Mouse (Mus musculus) testis, adult 2 months (tissue): ENCODE measurements around the gene Sfxn5. TPM values are rescaled to one million over a fixed set of nuclear protein-coding genes. Genes with fewer than 3 reads are reported as not detected.
A peak's percentile ranks its signal among the peaks of the same experiment; 100 is the strongest.

Experiments used
- H3K27ac ChIP-seq: fragments of 200-500 bp; 2 replicates; pipeline ENCODE4 v1.5.1; 2012; ENCODE audit warnings: low read depth, low read length; ENCODE audit not compliant: control insufficient read depth, insufficient read depth
- H3K27me3 ChIP-seq: fragments of 200-500 bp; 2 replicates; pipeline ENCODE4 v1.6.1; 2012; ENCODE audit warnings: mild to moderate bottlenecking, low read length, moderate library complexity; ENCODE audit not compliant: control insufficient read depth, insufficient read depth
- H3K36me3 ChIP-seq: fragments of 200-500 bp; 2 replicates; pipeline ENCODE4 v1.6.1; 2012; ENCODE audit warnings: mild to moderate bottlenecking, low read length; ENCODE audit not compliant: control insufficient read depth, insufficient read depth
- H3K4me1 ChIP-seq: fragments of 200-500 bp; 2 replicates; pipeline ENCODE4 v1.6.1; 2012; ENCODE audit warnings: low read length; ENCODE audit not compliant: control insufficient read depth, insufficient read depth
- H3K4me3 ChIP-seq: fragments of 200-500 bp; 2 replicates; pipeline ENCODE4 v1.5.1; 2012; ENCODE audit warnings: low read depth, mild to moderate bottlenecking, low read length, moderate library complexity, mixed read lengths; ENCODE audit not compliant: control insufficient read depth
- CTCF ChIP-seq: fragments of 200-500 bp; IDR thresholded peaks from 2 replicates; pipeline ENCODE4 v1.5.1; 2012; ENCODE audit warnings: low read depth, mild to moderate bottlenecking, inconsistent platforms, low read length, moderate library complexity; ENCODE audit not compliant: control insufficient read depth, insufficient read depth, insufficient replicate concordance
- POLR2A ChIP-seq: fragments of 200-500 bp; IDR thresholded peaks from 2 replicates; pipeline ENCODE4 v1.6.1; 2012; ENCODE audit warnings: low read depth, mild to moderate bottlenecking, inconsistent platforms, low read length, moderate library complexity; ENCODE audit not compliant: control insufficient read depth
- polyA plus RNA-seq: library from polyadenylated mRNA; depleted of rRNA; stranded (reverse); fragments of >200 nt; gene quantifications from 2 replicates; pipeline ENCODE4 v1.2.3, GENCODE M21; 2012

Gene Sfxn5
- polyA plus RNA-seq, 1 experiment, result 0.80 TPM

GRCm38 (mm10) chr6:85253994-85254541 lies 79.2 kb downstream of the Sfxn5 start:
- Histone ChIP-seq H3K36me3 (no peaks in the 10 kb centered on the region), H3K4me3 (peak overlapping the region; percentile 77), H3K27ac (peak overlapping the region; percentile 67), H3K27me3 (no peaks in the 10 kb centered on the region), H3K4me1 (peaks cover 7% of the 10 kb centered on the region)
- no peak for TF ChIP-seq CTCF
- TF ChIP-seq POLR2A, result no peak

GRCm38 (mm10) chr6:85253275-85253674 lies 79.9 kb downstream of the Sfxn5 start:
- no peak overlapping the region; the same call in 1 of the 2 replicates for H3K27ac ChIP-seq
- no peaks in the 10 kb centered on the region for H3K27me3 ChIP-seq
- TF ChIP-seq POLR2A (no peak), CTCF (no peak; the same call in 1 of the 2 replicates)
- no peaks in the 10 kb centered on the region for H3K36me3 ChIP-seq
- H3K4me1 ChIP-seq, result peaks cover 7% of the 10 kb centered on the region
- H3K4me3 ChIP-seq, result peak overlapping the region; percentile 77

GRCm38 (mm10) chr6:85252251-85253058 lies 80.8 kb downstream of the Sfxn5 start:
- no peak for TF ChIP-seq CTCF
- no peak for TF ChIP-seq POLR2A
- H3K36me3 ChIP-seq, result no peaks in the 10 kb centered on the region
- H3K4me1 ChIP-seq, result peaks cover 7% of the 10 kb centered on the region
- no peak overlapping the region for H3K27ac ChIP-seq
- no peak overlapping the region for H3K4me3 ChIP-seq
- H3K27me3 ChIP-seq, result no peaks in the 10 kb centered on the region

- TF ChIP-seq CTCF, result no peak
- no peak for TF ChIP-seq POLR2A
- Histone ChIP-seq H3K27me3 (no peaks in the 10 kb centered on the region), H3K36me3 (no peaks in the 10 kb centered on the region), H3K4me3 (no peak overlapping the region), H3K27ac (no peak overlapping the region), H3K4me1 (peaks cover 7% of the 10 kb centered on the region)
Observed at GRCm38 (mm10) chr6:85250811-85251241, 82.4 kb downstream of the Sfxn5 start.

GRCm38 (mm10) chr6:85249821-85250220 lies 83.4 kb downstream of the Sfxn5 start:
- H3K27ac ChIP-seq, result no peak overlapping the region
- TF ChIP-seq POLR2A, result no peak
- H3K4me1 ChIP-seq, result peaks cover 7% of the 10 kb centered on the region
- no peak overlapping the region for H3K4me3 ChIP-seq
- no peaks in the 10 kb centered on the region for H3K36me3 ChIP-seq
- H3K27me3 ChIP-seq, result no peaks in the 10 kb centered on the region

GRCm38 (mm10) chr6:85239044-85239489 lies 94.2 kb downstream of the Sfxn5 start:
- H3K27me3 ChIP-seq, result no peaks in the 10 kb centered on the region
- H3K36me3 ChIP-seq, result no peaks in the 10 kb centered on the region
- no peaks in the 10 kb centered on the region for H3K4me1 ChIP-seq
- H3K4me3 ChIP-seq, result no peak overlapping the region
- TF ChIP-seq CTCF, result peak; percentile 74
- TF ChIP-seq POLR2A, result no peak
- H3K27ac ChIP-seq, result no peak overlapping the region

- Histone ChIP-seq H3K4me1 (no peaks in the 10 kb centered on the region), H3K27ac (no peak overlapping the region), H3K27me3 (no peaks in the 10 kb centered on the region), H3K36me3 (no peaks in the 10 kb centered on the region), H3K4me3 (no peak overlapping the region)
- TF ChIP-seq POLR2A (no peak), CTCF (no peak)
Observed at GRCm38 (mm10) chr6:85237595-85238337, 95.5 kb downstream of the Sfxn5 start.
